Mouse (Mus musculus) hindbrain, embryonic 11.5 days (tissue): ENCODE measurements around the gene Tubb2a. TPM values are rescaled to one million over a fixed set of nuclear protein-coding genes. Genes with fewer than 3 reads are reported as not detected.

Experiments used
- polyA plus RNA-seq: library from polyadenylated mRNA; unstranded; fragments of >200 nt; fragmentation: Nextera tagmentation; extraction: Ambion mirVana; gene quantifications from 2 replicates; pipeline ENCODE4 v1.2.1, GENCODE M21; 2014

Gene Tubb2a
- polyA plus RNA-seq, 1 experiment from 2014 or later = 422 TPM

Other genes starting within 250 kb of the Tubb2a start
- gene Serpinb6e, start 234.6 kb downstream of the Tubb2a start, polyA plus RNA-seq = not detected in 2 replicates
- 0.25 TPM in 1 of 2 replicates, not detected in the other for gene Serpinb6c, start 172.3 kb downstream of the Tubb2a start, polyA plus RNA-seq
- 21.6 and 23.4 TPM in 2 replicates for gene Nqo2, start 113.3 kb downstream of the Tubb2a start, polyA plus RNA-seq
- gene Ripk1, start 75.6 kb downstream of the Tubb2a start, polyA plus RNA-seq = 8.9 and 10.1 TPM in 2 replicates
- 36.1 and 38.7 TPM in 2 replicates for gene Serpinb6a, start 75.2 kb downstream of the Tubb2a start, polyA plus RNA-seq
- gene Bphl, start 40.4 kb downstream of the Tubb2a start, polyA plus RNA-seq = 30.3 and 31.1 TPM in 2 replicates
- gene Tubb2b, start 52.5 kb upstream of the Tubb2a start, polyA plus RNA-seq = 318 and 341 TPM in 2 replicates
- 92.0 and 95.8 TPM in 2 replicates for gene Psmg4, start 85.0 kb upstream of the Tubb2a start, polyA plus RNA-seq